Mouse (Mus musculus) hindbrain, postnatal 0 days (tissue): ENCODE measurements at regions not wholly inside any gene's neighbourhood (a gene's known extent, or its start where the extent isn't known, plus 50 kb on each side); places are given as distances from the start of the nearest gene placed in this dataset.

Experiments
- ATAC-seq: fragments of 200-750 bp; cut with Nextera tagmentation; 2 replicates; pipeline ENCODE4 v1.8.0; 2017; ENCODE audit warnings: mild to moderate bottlenecking, moderate TSS enrichment, moderate library complexity
- DNase-seq: peaks from one replicate; pipeline ENCODE4 v3.0.0-alpha.2; 2015; ENCODE audit warnings: low spot score
- H3K27ac ChIP-seq: fragments of 300-500 bp; sonication (generic); 2 replicates; pipeline ENCODE4 v1.5.1; 2014; ENCODE audit warnings: mild to moderate bottlenecking
- H3K27me3 ChIP-seq: fragments of 300-500 bp; sonication (generic); 2 replicates; pipeline ENCODE4 v1.6.1; 2014; ENCODE audit warnings: low read length, mixed read lengths; ENCODE audit not compliant: insufficient read depth
- H3K36me3 ChIP-seq: fragments of 300-500 bp; sonication (generic); 2 replicates; pipeline ENCODE4 v1.6.1; 2014; ENCODE audit warnings: low read length, mixed read lengths; ENCODE audit not compliant: insufficient read depth
- H3K4me1 ChIP-seq: fragments of 300-500 bp; sonication (generic); 2 replicates; pipeline ENCODE4 v1.6.1; 2014; ENCODE audit warnings: antibody characterized with exemption, low read length, mixed read lengths; ENCODE audit not compliant: insufficient read depth
- H3K4me2 ChIP-seq: fragments of 300-500 bp; sonication (generic); 2 replicates; pipeline ENCODE4 v1.6.1; 2014; ENCODE audit warnings: low read depth, mild to moderate bottlenecking, low read length, moderate library complexity, mixed read lengths
- H3K4me3 ChIP-seq: fragments of 300-500 bp; sonication (generic); 2 replicates; pipeline ENCODE4 v1.5.1; 2014; ENCODE audit warnings: low read length
- H3K9ac ChIP-seq: fragments of 300-500 bp; sonication (generic); replicated peaks from 2 replicates; pipeline ENCODE4 v1.6.1; 2014; ENCODE audit warnings: mild to moderate bottlenecking, low read length, moderate library complexity, mixed read lengths
- H3K9me3 ChIP-seq: fragments of 300-500 bp; sonication (generic); 2 replicates; pipeline ENCODE4 v1.6.1; 2016; ENCODE audit warnings: low read length, mixed read lengths
- CTCF ChIP-seq: IDR thresholded peaks from 2 replicates; pipeline ENCODE4 v1.5.1; 2016; ENCODE audit warnings: antibody characterized with exemption, control low read depth, low read depth
- WGBS: fragments of 180-500 bp; shearing (Covaris S2); extraction: QIAGEN DNeasy Blood & Tissue Kit; methylation state at CpG from one replicate; pipeline ENCODE4 v1.1.7; 2014; 5-methylcytosine and 5-hydroxymethylcytosine counted together

GRCm38 (mm10) chr2:45270035-45270434, 152.8 kb upstream of the Zeb2 start:
- H3K4me3 ChIP-seq = no peak overlapping the region
- H3K4me2 ChIP-seq = no peak overlapping the region
- no peak overlapping the region for H3K27ac ChIP-seq
- no peak for ATAC-seq
- no peaks in the 10 kb centered on the region for H3K9me3 ChIP-seq
- H3K9ac ChIP-seq = no peak overlapping the region
- DNase-seq = no peak
- TF ChIP-seq CTCF = no peak
- H3K36me3 ChIP-seq = no peaks in the 10 kb centered on the region
- no peaks in the 10 kb centered on the region for H3K27me3 ChIP-seq
- no peaks in the 10 kb centered on the region for H3K4me1 ChIP-seq
- 81% methylated on average over 2 of the region's 2 CpGs for WGBS

GRCm38 (mm10) chr2:45265819-45266218, 148.6 kb upstream of the Zeb2 start:
- DNase-seq (no peak), ATAC-seq (no peak)
- H3K4me1 ChIP-seq = no peaks in the 10 kb centered on the region
- no peak overlapping the region for H3K4me2 ChIP-seq
- no peaks in the 10 kb centered on the region for H3K27me3 ChIP-seq
- TF ChIP-seq CTCF = no peak
- H3K9ac ChIP-seq = no peak overlapping the region
- H3K36me3 ChIP-seq = no peaks in the 10 kb centered on the region
- H3K4me3 ChIP-seq = no peak overlapping the region
- no peaks in the 10 kb centered on the region for H3K9me3 ChIP-seq
- no peak overlapping the region for H3K27ac ChIP-seq
- 48% methylated on average over 2 of the region's 2 CpGs for WGBS

- no peak for ATAC-seq
- Histone ChIP-seq H3K4me3 (no peak overlapping the region), H3K9ac (no peak overlapping the region), H3K4me2 (no peak overlapping the region), H3K4me1 (no peaks in the 10 kb centered on the region), H3K9me3 (no peaks in the 10 kb centered on the region), H3K27me3 (no peaks in the 10 kb centered on the region), H3K27ac (no peak overlapping the region), H3K36me3 (no peaks in the 10 kb centered on the region)
- no peak for TF ChIP-seq CTCF
- WGBS = 86% methylated on average over 3 of the region's 3 CpGs
- no peak for DNase-seq
These were observed 144.8 kb upstream of the Zeb2 start for GRCm38 (mm10) chr2:45261949-45262348.

- Histone ChIP-seq H3K4me1 (no peaks in the 10 kb centered on the region), H3K27ac (no peak overlapping the region), H3K36me3 (no peaks in the 10 kb centered on the region), H3K27me3 (no peaks in the 10 kb centered on the region), H3K9ac (no peak overlapping the region), H3K9me3 (no peaks in the 10 kb centered on the region), H3K4me3 (no peak overlapping the region), H3K4me2 (no peak overlapping the region)
- ATAC-seq = no peak
- 86% methylated on average over 3 of the region's 3 CpGs for WGBS
- TF ChIP-seq CTCF = no peak
- DNase-seq = no peak
These were observed 141.7 kb upstream of the Zeb2 start for GRCm38 (mm10) chr2:45258897-45259296.

GRCm38 (mm10) chr2:45256373-45256772, 139.2 kb upstream of the Zeb2 start:
- no peak for ATAC-seq
- no peaks in the 10 kb centered on the region for H3K9me3 ChIP-seq
- no peak for DNase-seq

GRCm38 (mm10) chr2:45253936-45254335, 136.7 kb upstream of the Zeb2 start:
- H3K27ac ChIP-seq = no peak overlapping the region

More at GRCm38 (mm10) chr2:45256373-45256772, 139.2 kb upstream of the Zeb2 start:
- H3K4me2 ChIP-seq = no peak overlapping the region
- H3K36me3 ChIP-seq = no peaks in the 10 kb centered on the region
- H3K27me3 ChIP-seq = no peaks in the 10 kb centered on the region
- H3K27ac ChIP-seq = no peak overlapping the region
- no peak overlapping the region for H3K9ac ChIP-seq
- no peak for TF ChIP-seq CTCF
- 62% methylated on average over 5 of the region's 5 CpGs for WGBS
- no peak overlapping the region for H3K4me3 ChIP-seq
- no peaks in the 10 kb centered on the region for H3K4me1 ChIP-seq

GRCm38 (mm10) chr2:45252321-45252720, 135.1 kb upstream of the Zeb2 start:
- DNase-seq (no peak), ATAC-seq (no peak)
- Histone ChIP-seq H3K9me3 (no peaks in the 10 kb centered on the region), H3K4me1 (no peaks in the 10 kb centered on the region), H3K4me3 (no peak overlapping the region), H3K27me3 (no peaks in the 10 kb centered on the region), H3K27ac (no peak overlapping the region), H3K9ac (no peak overlapping the region), H3K4me2 (no peak overlapping the region), H3K36me3 (no peaks in the 10 kb centered on the region)
- WGBS = 68% methylated on average over 4 of the region's 4 CpGs
- no peak for TF ChIP-seq CTCF

More at GRCm38 (mm10) chr2:45253936-45254335, 136.7 kb upstream of the Zeb2 start:
- Histone ChIP-seq H3K4me1 (no peaks in the 10 kb centered on the region), H3K9ac (no peak overlapping the region), H3K36me3 (no peaks in the 10 kb centered on the region), H3K9me3 (no peaks in the 10 kb centered on the region), H3K4me2 (no peak overlapping the region), H3K27me3 (no peaks in the 10 kb centered on the region), H3K4me3 (no peak overlapping the region)
- 77% methylated on average over 4 of the region's 4 CpGs for WGBS
- DNase-seq (no peak), ATAC-seq (no peak)
- TF ChIP-seq CTCF = no peak
